Mouse (Mus musculus): ENCODE data around the gene Cdhr2. TPM values are rescaled to one million over a fixed set of nuclear protein-coding genes. Genes with fewer than 3 reads are reported as not detected.

Cdhr2 gene
- total and polyA plus RNA-seq, 2 experiments from 2014 or later, result 0.33 to 0.84 TPM

DNA sequence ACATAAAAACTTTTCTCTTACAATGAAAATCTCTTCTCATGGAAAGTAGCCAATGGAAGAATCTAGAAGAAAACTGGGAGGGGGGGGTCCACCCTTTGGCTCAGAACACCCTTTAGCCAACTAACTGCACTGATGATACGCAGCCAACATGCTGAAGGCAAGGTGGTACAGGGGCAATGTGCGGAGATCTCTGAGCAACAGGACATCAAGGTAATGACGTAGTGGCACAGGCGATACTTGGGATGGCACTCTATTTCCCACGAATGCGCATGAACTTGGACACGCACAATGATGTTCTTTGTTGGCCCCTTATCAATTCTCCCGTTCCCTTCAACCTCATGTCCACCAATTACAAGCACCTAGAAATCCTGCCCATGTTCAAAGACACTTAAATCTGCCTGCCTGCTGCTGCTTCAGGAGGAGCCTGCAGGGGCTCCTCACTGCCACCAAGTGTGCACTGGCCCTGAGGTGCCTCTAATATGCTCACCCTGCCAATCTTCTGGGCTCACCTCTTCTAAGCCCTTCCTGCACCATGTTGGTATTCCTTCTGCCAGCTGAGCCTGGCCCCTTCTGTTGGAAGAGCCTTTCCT, 11.0 kb upstream of the Cdhr2 start:
- no peaks in the 10 kb centered on the region for H3K27me3 ChIP-seq (ENCODE audit: insufficient read depth, low read length)
- peaks cover 23% of the 10 kb centered on the region for H3K4me1 ChIP-seq (ENCODE audit: insufficient read depth, low read length)
- no peak overlapping the region for H3K9ac ChIP-seq (replicated peaks; ENCODE audit: low read length, poor library complexity, severe bottlenecking)
- TF ChIP-seq CTCF (IDR thresholded peaks at IDR 0.05), result no peak
- DNase-seq (ENCODE audit: low spot score) (no peak), ATAC-seq (ENCODE audit: low FRiP score) (no peak)
- H3K4me2 ChIP-seq (ENCODE audit: low read depth, low read length, poor library complexity, severe bottlenecking), result no peak overlapping the region
- WGBS, result 92% methylated on average over 8 of the region's 8 CpGs
- no peak overlapping the region for H3K27ac ChIP-seq (ENCODE audit: low read depth, low read length)
- H3K4me3 ChIP-seq (ENCODE audit: low read depth, low read length), result no peak overlapping the region
- H3K36me3 ChIP-seq (ENCODE audit: insufficient read depth, low read length), result no peaks in the 10 kb centered on the region
- H3K9me3 ChIP-seq (ENCODE audit: low read length), result no peaks in the 10 kb centered on the region

DNA sequence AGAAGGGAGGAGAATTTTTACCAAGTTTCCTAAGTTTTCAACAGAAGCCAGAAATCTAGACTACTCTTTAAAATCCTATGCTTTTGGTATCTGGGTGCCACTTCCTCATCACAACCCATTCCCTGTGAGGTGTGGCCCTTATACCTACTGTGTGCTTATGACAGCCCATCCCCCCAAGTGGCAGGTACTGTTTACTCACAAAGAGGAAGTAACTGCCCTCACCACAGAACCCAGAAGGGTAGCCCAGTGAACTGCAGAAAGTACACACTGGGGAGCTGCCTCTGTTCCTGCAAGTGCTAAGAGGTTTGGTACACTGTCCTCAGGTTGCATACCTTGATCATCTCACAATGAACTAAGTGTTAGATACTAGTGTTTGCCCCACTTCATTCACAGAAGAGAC, 9.5 kb upstream of the Cdhr2 start:
- Histone ChIP-seq H3K4me2 (ENCODE audit: low read depth, low read length, poor library complexity, severe bottlenecking) (peak overlapping the region; percentile 93), H3K27ac (ENCODE audit: low read depth, low read length) (no peak overlapping the region), H3K27me3 (ENCODE audit: insufficient read depth, low read length) (no peaks in the 10 kb centered on the region), H3K36me3 (ENCODE audit: insufficient read depth, low read length) (no peaks in the 10 kb centered on the region), H3K4me3 (ENCODE audit: low read depth, low read length) (no peak overlapping the region), H3K4me1 (ENCODE audit: insufficient read depth, low read length) (peaks cover 12% of the 10 kb centered on the region), H3K9me3 (ENCODE audit: low read length) (no peaks in the 10 kb centered on the region), H3K9ac (replicated peaks; ENCODE audit: low read length, poor library complexity, severe bottlenecking) (peak overlapping the region; percentile 98; the same call in 1 of the 2 replicates)
- ATAC-seq (ENCODE audit: low FRiP score) (no peak), DNase-seq (ENCODE audit: low spot score) (no peak)
- no peak for TF ChIP-seq CTCF (IDR thresholded peaks at IDR 0.05)

DNA sequence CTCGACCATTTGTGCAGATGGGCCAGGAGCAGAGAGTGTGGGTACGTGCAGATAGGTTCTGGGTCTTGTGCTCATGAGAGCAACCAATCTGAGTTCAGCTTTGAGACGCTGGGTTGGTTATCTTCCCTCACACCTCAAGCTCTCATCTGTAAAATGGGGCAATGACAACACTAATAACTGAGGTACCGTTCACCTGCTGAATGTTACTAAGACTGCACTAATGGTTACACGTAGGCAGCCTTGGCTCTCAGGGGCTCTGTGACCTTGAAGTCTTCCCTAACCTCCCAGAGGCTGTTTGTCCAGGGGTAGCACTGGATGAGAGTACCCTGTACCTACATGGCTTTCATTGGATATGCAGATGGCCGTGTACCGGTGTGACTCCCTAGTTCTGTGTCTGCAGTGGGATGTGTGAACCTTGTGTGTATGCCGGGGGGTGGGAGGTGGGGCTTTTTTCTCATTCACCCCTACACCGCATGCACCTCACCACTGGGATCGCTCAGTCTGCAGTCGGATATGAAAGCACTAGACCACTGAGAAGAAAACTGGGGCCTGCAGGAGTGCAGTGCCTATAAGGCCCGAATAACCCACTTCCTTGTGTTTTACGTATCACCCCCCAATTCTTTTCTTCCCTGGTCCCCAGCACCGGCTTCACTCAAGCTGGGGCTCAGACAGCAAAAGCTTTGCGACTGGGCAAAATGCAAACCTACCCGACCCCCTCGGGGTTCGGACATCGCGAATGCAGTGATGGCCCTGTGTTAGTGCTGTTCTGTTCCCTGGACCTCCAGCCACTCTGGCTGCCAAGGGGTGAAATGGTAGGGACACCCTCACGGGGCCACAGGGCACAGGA, 8.3 kb upstream of the Cdhr2 start:
- TF ChIP-seq CTCF (IDR thresholded peaks at IDR 0.05), result no peak
- Histone ChIP-seq H3K27me3 (ENCODE audit: insufficient read depth, low read length) (no peaks in the 10 kb centered on the region), H3K27ac (ENCODE audit: low read depth, low read length) (peak overlapping the region; percentile 91), H3K36me3 (ENCODE audit: insufficient read depth, low read length) (no peaks in the 10 kb centered on the region), H3K4me3 (ENCODE audit: low read depth, low read length) (peak overlapping the region; percentile 99), H3K9ac (replicated peaks; ENCODE audit: low read length, poor library complexity, severe bottlenecking) (peak overlapping the region; percentile 98), H3K4me2 (ENCODE audit: low read depth, low read length, poor library complexity, severe bottlenecking) (peak overlapping the region; percentile 93), H3K4me1 (ENCODE audit: insufficient read depth, low read length) (peaks cover 12% of the 10 kb centered on the region), H3K9me3 (ENCODE audit: low read length) (no peaks in the 10 kb centered on the region)
- 12% methylated on average over 21 of the region's 21 CpGs for WGBS
- no peak for DNase-seq (ENCODE audit: low spot score)
- no peak for ATAC-seq (ENCODE audit: low FRiP score)

DNA sequence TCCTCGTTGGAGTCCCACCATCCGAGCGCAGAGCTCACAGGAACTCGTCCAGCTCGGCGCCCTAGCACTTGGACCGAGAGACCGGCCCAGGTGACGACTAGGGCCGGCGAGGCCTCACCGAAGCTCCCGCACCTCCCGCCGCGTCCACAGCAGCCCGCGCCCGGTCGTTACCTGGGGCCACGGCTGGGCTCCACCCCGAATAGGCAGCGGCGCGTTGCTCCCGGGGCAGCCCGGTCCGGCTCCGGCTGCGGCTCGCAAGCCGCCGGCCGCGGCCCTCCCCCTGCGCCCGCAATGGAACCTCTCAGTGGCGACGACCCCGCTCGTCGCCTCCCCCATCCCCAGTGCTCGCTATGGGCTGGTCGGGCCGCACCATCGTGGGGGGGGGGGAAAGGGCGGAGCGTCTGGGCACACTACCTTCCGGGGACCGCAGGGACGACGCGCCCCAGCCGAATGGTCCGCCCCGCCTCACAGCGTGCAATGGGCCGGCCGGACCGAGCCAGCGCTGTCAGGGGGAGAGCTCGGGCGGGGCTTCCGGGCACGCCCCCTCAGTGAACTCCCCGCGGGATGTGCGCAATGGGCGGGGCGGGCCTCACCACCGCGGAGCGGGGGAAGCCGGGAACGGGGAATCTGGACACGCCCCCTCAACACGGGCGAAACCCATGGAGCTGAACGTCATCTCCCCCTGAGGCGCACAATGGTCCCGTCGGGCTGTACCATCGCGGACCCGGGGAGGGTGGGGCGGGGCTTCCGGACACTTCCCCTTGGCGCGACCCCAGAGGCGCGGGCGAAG, 7.5 kb upstream of the Cdhr2 start, which contains the start of gene Rnf44:
Rnf44 (minus strand) TSS at position 350 of the 790 bp plus-strand sequence.
- Histone ChIP-seq H3K4me3 (ENCODE audit: low read depth, low read length) (peak within 1 kb of the TSS; percentile 99), H3K27ac (ENCODE audit: low read depth, low read length) (peak within 1 kb of the TSS; percentile 91), H3K36me3 (ENCODE audit: insufficient read depth, low read length) (no peaks in the 10 kb centered on the region), H3K9me3 (ENCODE audit: low read length) (no peaks in the 10 kb centered on the region), H3K27me3 (ENCODE audit: insufficient read depth, low read length) (no peaks in the 10 kb centered on the region), H3K9ac (replicated peaks; ENCODE audit: low read length, poor library complexity, severe bottlenecking) (peak within 1 kb of the TSS; percentile 98), H3K4me2 (ENCODE audit: low read depth, low read length, poor library complexity, severe bottlenecking) (peak within 1 kb of the TSS; percentile 93), H3K4me1 (ENCODE audit: insufficient read depth, low read length) (peaks cover 12% of the 10 kb centered on the region)
- ATAC-seq (ENCODE audit: low FRiP score), result peak; percentile 98
- TF ChIP-seq CTCF (IDR thresholded peaks at IDR 0.05), result no peak
- WGBS, result 3% methylated on average over 73 of the region's 92 CpGs
- peak; percentile 99 for DNase-seq (ENCODE audit: low spot score)

DNA sequence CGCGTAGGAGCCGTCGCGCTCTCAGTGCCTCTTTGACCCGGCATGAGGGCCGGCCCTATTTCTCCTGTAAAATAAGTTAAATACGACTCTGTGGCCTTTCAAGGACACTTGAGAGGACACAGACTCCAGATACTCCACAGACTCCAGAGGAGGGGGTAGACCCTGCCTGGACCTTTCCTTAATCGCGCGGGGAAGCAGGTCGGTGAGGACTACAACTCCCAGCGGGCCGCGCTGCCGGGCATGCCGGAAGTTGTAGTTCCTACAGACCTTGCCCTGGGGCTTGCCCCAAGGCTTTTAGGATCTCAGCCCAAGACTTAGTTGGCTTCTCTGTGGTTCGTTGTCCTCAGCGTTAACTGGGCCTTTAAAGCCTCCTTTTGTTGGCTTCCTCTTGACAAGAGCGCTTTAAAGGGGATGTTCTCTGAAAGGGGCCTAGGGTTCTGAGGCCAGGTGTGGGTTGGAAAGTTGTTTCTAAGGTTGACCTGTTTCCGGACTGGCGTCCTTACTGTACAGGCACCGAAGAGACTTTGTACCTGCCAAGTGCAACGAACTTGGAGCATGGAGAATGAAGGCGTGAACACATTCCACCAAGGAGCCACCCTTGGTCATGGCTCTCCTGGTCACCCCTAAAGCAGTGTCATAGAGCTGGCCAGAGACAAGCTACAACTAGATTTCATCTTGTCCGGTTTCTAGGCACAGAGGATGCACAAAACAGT, 6.8 kb upstream of the Cdhr2 start:
- H3K27me3 ChIP-seq (ENCODE audit: insufficient read depth, low read length), result no peaks in the 10 kb centered on the region
- H3K4me2 ChIP-seq (ENCODE audit: low read depth, low read length, poor library complexity, severe bottlenecking), result peak overlapping the region; percentile 51
- WGBS, result 16% methylated on average over 26 of the region's 26 CpGs
- no peaks in the 10 kb centered on the region for H3K9me3 ChIP-seq (ENCODE audit: low read length)
- no peaks in the 10 kb centered on the region for H3K36me3 ChIP-seq (ENCODE audit: insufficient read depth, low read length)
- DNase-seq (ENCODE audit: low spot score) (no peak), ATAC-seq (ENCODE audit: low FRiP score) (peak; percentile 71)
- peak overlapping the region; percentile 91 for H3K27ac ChIP-seq (ENCODE audit: low read depth, low read length)
- H3K4me3 ChIP-seq (ENCODE audit: low read depth, low read length), result peak overlapping the region; percentile 99
- H3K9ac ChIP-seq (replicated peaks; ENCODE audit: low read length, poor library complexity, severe bottlenecking), result peak overlapping the region; percentile 52
- H3K4me1 ChIP-seq (ENCODE audit: insufficient read depth, low read length), result peaks cover 12% of the 10 kb centered on the region
- TF ChIP-seq CTCF (IDR thresholded peaks at IDR 0.05), result no peak

Measured in midbrain, postnatal 0 days (tissue).